ENCODE assay signal across 8 mouse cellular contexts in the genomic region with DNA sequence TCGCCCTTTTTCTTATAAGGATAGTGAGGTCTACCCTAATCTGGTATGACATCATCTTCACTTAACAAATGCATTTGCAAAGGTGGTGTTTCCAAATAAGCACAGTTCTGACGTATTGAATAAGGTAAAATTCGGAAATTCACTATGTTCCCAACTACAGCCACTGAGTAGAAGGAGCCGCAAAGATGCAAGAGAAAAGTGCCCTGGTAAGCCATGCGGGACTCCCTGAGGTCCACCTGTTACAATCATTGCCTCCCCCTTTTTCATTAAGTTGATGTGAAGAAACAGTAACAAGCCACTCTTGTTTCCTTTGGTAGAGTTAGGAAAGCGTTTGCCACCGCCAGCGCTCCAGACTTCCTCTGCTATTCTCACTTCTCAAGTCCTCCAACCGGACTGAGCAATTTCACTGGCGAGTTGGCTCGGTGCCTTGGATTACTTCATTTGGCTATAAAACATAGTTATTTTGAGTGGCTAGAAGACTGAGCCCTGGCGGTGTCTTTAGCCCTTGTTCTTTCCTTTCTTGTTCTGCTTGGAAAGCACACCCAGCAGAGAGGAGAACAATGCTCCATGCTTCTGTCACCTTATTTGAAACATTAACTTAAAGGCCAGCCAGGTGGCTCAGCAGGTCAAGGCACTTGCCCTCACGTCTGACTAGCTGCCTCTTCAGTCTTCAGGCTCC. TPM values are rescaled to one million over a fixed set of nuclear protein-coding genes. Genes with fewer than 3 reads are reported as not detected.
DNase-seq lines count a peak whose midpoint lies in the region; ATAC-seq and TF ChIP-seq lines count a peak whose summit lies in the region.

No protein-coding gene starts in this region.

- WGBS in midbrain, embryonic 14.5 days, result 76% methylated on average over 13 of the region's 13 CpGs
- 78% methylated on average over 13 of the region's 13 CpGs for WGBS in midbrain, embryonic 11.5 days
- 35% methylated on average over 13 of the region's 13 CpGs for WGBS in heart, postnatal 0 days
- WGBS in midbrain, embryonic 13.5 days, result 80% methylated on average over 13 of the region's 13 CpGs

- no peak overlapping the region for H3K9ac ChIP-seq in midbrain, embryonic 14.5 days (replicated peaks; ENCODE audit: low read length)
- no peak overlapping the region for H3K9ac ChIP-seq in midbrain, embryonic 11.5 days (ENCODE audit: low read length)
- H3K9ac ChIP-seq in heart, postnatal 0 days (replicated peaks; ENCODE audit: low read depth, low read length), result no peak overlapping the region; the same call in 1 of the 2 replicates
- H3K9ac ChIP-seq in midbrain, embryonic 13.5 days (replicated peaks), result no peak overlapping the region

- H3K27me3 ChIP-seq in midbrain, embryonic 14.5 days (ENCODE audit: control insufficient read depth, insufficient read depth, low read length), result no peaks in the 10 kb centered on the region
- H3K27me3 ChIP-seq in midbrain, embryonic 11.5 days (ENCODE audit: control insufficient read depth, insufficient read depth, low read length), result no peaks in the 10 kb centered on the region
- H3K27me3 ChIP-seq in heart, postnatal 0 days (ENCODE audit: control insufficient read depth, insufficient read depth, low read length), result no peaks in the 10 kb centered on the region
- no peaks in the 10 kb centered on the region for H3K27me3 ChIP-seq in midbrain, embryonic 13.5 days

- no peak for TF ChIP-seq EP300 in heart, postnatal 0 days (IDR thresholded peaks at IDR 0.05; ENCODE audit: low read depth)

- H3K4me3 ChIP-seq in midbrain, embryonic 14.5 days (replicated peaks; ENCODE audit: low read depth, low read length), result no peak overlapping the region
- no peak overlapping the region for H3K4me3 ChIP-seq in midbrain, embryonic 11.5 days (ENCODE audit: low read depth, low read length)
- H3K4me3 ChIP-seq in heart, postnatal 0 days (ENCODE audit: low read depth, low read length), result no peak overlapping the region
- no peak overlapping the region for H3K4me3 ChIP-seq in midbrain, embryonic 13.5 days (replicated peaks)

- peak; percentile 27 for DNase-seq in midbrain, embryonic 14.5 days
- DNase-seq in midbrain, embryonic 11.5 days (ENCODE audit: low spot score, missing footprints), result no peak
- peak; percentile 32 for DNase-seq in cerebellum, adult 8-10 months
- peak; percentile 86 for DNase-seq in heart, postnatal 0 days (ENCODE audit: low spot score)
- peak; percentile 52 to 72 for DNase-seq in left cerebral cortex, postnatal 10 days (ENCODE audit: extremely low spot score in 1 of 2, low spot score in 2 of 2)
- peak; percentile 51 for DNase-seq in right cerebral cortex, postnatal 14 days
- DNase-seq in layer of hippocampus, adult 8-10 months (ENCODE audit: low spot score in 2 of 2), result no peak

- intact Hi-C loops in left cerebral cortex, postnatal 10 days (cut with DNase I), result no loop called here

- no peak for TF ChIP-seq CTCF in heart, postnatal 0 days (IDR thresholded peaks at IDR 0.05; ENCODE audit: low read depth)

- no peak overlapping the region for H3K4me2 ChIP-seq in midbrain, embryonic 14.5 days (ENCODE audit: low read length)
- H3K4me2 ChIP-seq in midbrain, embryonic 11.5 days, result no peak overlapping the region
- H3K4me2 ChIP-seq in heart, postnatal 0 days (ENCODE audit: low read depth, low read length), result peak overlapping the region; percentile 14; the same call in 1 of the 2 replicates
- H3K4me2 ChIP-seq in midbrain, embryonic 13.5 days (replicated peaks), result no peak overlapping the region

- no peaks in the 10 kb centered on the region for H3K4me1 ChIP-seq in midbrain, embryonic 14.5 days (ENCODE audit: control insufficient read depth, insufficient read depth, low read length)
- no peaks in the 10 kb centered on the region for H3K4me1 ChIP-seq in midbrain, embryonic 11.5 days (ENCODE audit: control insufficient read depth, insufficient read depth, low read length)
- peaks cover 23% of the 10 kb centered on the region for H3K4me1 ChIP-seq in heart, postnatal 0 days (ENCODE audit: control insufficient read depth, insufficient read depth)
- no peaks in the 10 kb centered on the region for H3K4me1 ChIP-seq in midbrain, embryonic 13.5 days (replicated peaks)

- no peaks in the 10 kb centered on the region for H3K9me3 ChIP-seq in midbrain, embryonic 14.5 days (ENCODE audit: control insufficient read depth, low read length)
- no peaks in the 10 kb centered on the region for H3K9me3 ChIP-seq in midbrain, embryonic 11.5 days (ENCODE audit: control insufficient read depth, low read length)
- no peaks in the 10 kb centered on the region for H3K9me3 ChIP-seq in heart, postnatal 0 days (replicated peaks; ENCODE audit: control insufficient read depth, low read length)
- H3K9me3 ChIP-seq in midbrain, embryonic 13.5 days, result no peaks in the 10 kb centered on the region

- H3K27ac ChIP-seq in midbrain, embryonic 14.5 days (replicated peaks; ENCODE audit: low read depth, low read length), result no peak overlapping the region
- no peak overlapping the region for H3K27ac ChIP-seq in midbrain, embryonic 11.5 days (ENCODE audit: low read depth, low read length)
- peak overlapping the region; percentile 31; the same call in 1 of the 2 replicates for H3K27ac ChIP-seq in heart, postnatal 0 days (ENCODE audit: low read depth)
- H3K27ac ChIP-seq in midbrain, embryonic 13.5 days, result no peak overlapping the region

- ATAC-seq in midbrain, embryonic 14.5 days (ENCODE audit: low FRiP score, low TSS enrichment), result no peak
- no peak for ATAC-seq in midbrain, embryonic 11.5 days (ENCODE audit: low FRiP score)
- ATAC-seq in heart, postnatal 0 days (ENCODE audit: insufficient read depth, low read depth), result peak; percentile 47
- no peak for ATAC-seq in midbrain, embryonic 13.5 days

- H3K36me3 ChIP-seq in midbrain, embryonic 14.5 days (ENCODE audit: control insufficient read depth, insufficient read depth, low read length), result no peaks in the 10 kb centered on the region
- H3K36me3 ChIP-seq in midbrain, embryonic 11.5 days (ENCODE audit: control insufficient read depth, insufficient read depth, low read length), result no peaks in the 10 kb centered on the region
- H3K36me3 ChIP-seq in heart, postnatal 0 days (replicated peaks; ENCODE audit: control insufficient read depth, insufficient read depth, low read length), result no peaks in the 10 kb centered on the region
- no peaks in the 10 kb centered on the region for H3K36me3 ChIP-seq in midbrain, embryonic 13.5 days

RNA-seq across cellular contexts. Expression of a gene that starts 14.9 kb away (rescaled TPM):
- 4.3 and 7.6 TPM in 2 replicates for polyA plus RNA-seq in midbrain, embryonic 14.5 days (2014; fragmentation: Nextera tagmentation; extraction: Ambion mirVana)
- polyA plus RNA-seq in midbrain, embryonic 11.5 days (2014; fragmentation: Nextera tagmentation; extraction: Ambion mirVana), result 13.8 and 14.9 TPM in 2 replicates
- total RNA-seq in heart, postnatal 0 days (2014; rRNA removed; ENCODE audit: low replicate concordance), result 125 and 129 TPM in 2 replicates
- 49.6 and 50.3 TPM in 2 replicates for polyA plus RNA-seq in heart, postnatal 0 days (2015; fragmentation: Nextera tagmentation; extraction: Ambion mirVana)
- 1 to 10 TPM; 6.8 to 7.0 TPM for total RNA-seq in left cerebral cortex, postnatal 10 days (2021)
- polyA plus RNA-seq in midbrain, embryonic 13.5 days (2015; fragmentation: Nextera tagmentation; extraction: Ambion mirVana), result 7.2 and 8.3 TPM in 2 replicates
- 10 to 100 TPM in 2 of 4 experiments, 1 to 10 TPM in 2; 6.7 to 13.0 (median 9.0) TPM for total RNA-seq in layer of hippocampus, adult 8-10 months (2022)

RNA-seq across cellular contexts. Expression of a gene that starts 51.2 kb away (rescaled TPM):
- not detected in 2 replicates for polyA plus RNA-seq in midbrain, embryonic 14.5 days (2014; fragmentation: Nextera tagmentation; extraction: Ambion mirVana)
- not detected in 2 replicates for polyA plus RNA-seq in midbrain, embryonic 11.5 days (2014; fragmentation: Nextera tagmentation; extraction: Ambion mirVana)
- total RNA-seq in heart, postnatal 0 days (2014; rRNA removed; ENCODE audit: low replicate concordance), result 2.7 TPM in 1 of 2 replicates, not detected in the other
- polyA plus RNA-seq in heart, postnatal 0 days (2015; fragmentation: Nextera tagmentation; extraction: Ambion mirVana), result 7.7 and 7.8 TPM in 2 replicates
- total RNA-seq in left cerebral cortex, postnatal 10 days (2021), result not detected
- not detected in 2 replicates for polyA plus RNA-seq in midbrain, embryonic 13.5 days (2015; fragmentation: Nextera tagmentation; extraction: Ambion mirVana)
- total RNA-seq in layer of hippocampus, adult 8-10 months (2022), result not detected

Comparison
In these comparisons a context has a peak if more than half of its experiments do, and no peak if none do; other contexts are left out.
1. DNase-seq: peak in midbrain, embryonic 14.5 days (single experiment), cerebellum, adult 8-10 months (single experiment), heart, postnatal 0 days (single experiment), left cerebral cortex, postnatal 10 days (2 of 2) and right cerebral cortex, postnatal 14 days (single experiment); none in midbrain, embryonic 11.5 days (single experiment) and layer of hippocampus, adult 8-10 months (0 of 2).